Mouse (Mus musculus) lung, postnatal 0 days (tissue): Measurements from ENCODE around the gene Mrpl42. TPM values are rescaled to one million over a fixed set of nuclear protein-coding genes. Genes with fewer than 3 reads are reported as not detected.

Experiments
- ATAC-seq: fragments of 200-750 bp; cut with Nextera tagmentation; 2 replicates; pipeline ENCODE4 v1.8.0; 2017; ENCODE audit warnings: moderate library complexity
- DNase-seq: peaks from one replicate; pipeline ENCODE4 v3.0.0-alpha.2; 2016; ENCODE audit warnings: low spot score
- H3K27ac ChIP-seq: fragments of 300-500 bp; sonication (generic); 2 replicates; pipeline ENCODE4 v1.5.1; 2014; ENCODE audit warnings: antibody characterized with exemption, mild to moderate bottlenecking, low read length, mixed read lengths
- H3K27me3 ChIP-seq: fragments of 300-500 bp; sonication (generic); replicated peaks from 2 replicates; pipeline ENCODE4 v1.6.1; 2014; ENCODE audit warnings: low read length, mixed read lengths; ENCODE audit not compliant: insufficient read depth
- H3K36me3 ChIP-seq: fragments of 300-500 bp; sonication (generic); 2 replicates; pipeline ENCODE4 v1.6.1; 2014; ENCODE audit warnings: low read length, mixed read lengths; ENCODE audit not compliant: insufficient read depth
- H3K4me1 ChIP-seq: fragments of 300-500 bp; sonication (generic); 2 replicates; pipeline ENCODE4 v1.6.1; 2014; ENCODE audit warnings: antibody characterized with exemption, low read depth, low read length, mixed read lengths; ENCODE audit not compliant: insufficient read depth
- H3K4me2 ChIP-seq: fragments of 300-500 bp; sonication (generic); replicated peaks from 2 replicates; pipeline ENCODE4 v1.6.1; 2014; ENCODE audit warnings: low read depth, mild to moderate bottlenecking, low read length, moderate library complexity, mixed read lengths
- H3K4me3 ChIP-seq: fragments of 300-500 bp; sonication (generic); 2 replicates; pipeline ENCODE4 v1.5.1; 2014; ENCODE audit warnings: low read depth, low read length
- H3K9ac ChIP-seq: fragments of 300-500 bp; sonication (generic); replicated peaks from 2 replicates; pipeline ENCODE4 v1.6.1; 2014; ENCODE audit warnings: low read depth, mild to moderate bottlenecking
- H3K9me3 ChIP-seq: fragments of 300-500 bp; sonication (generic); 2 replicates; pipeline ENCODE4 v1.6.1; 2016; ENCODE audit warnings: low read length, mixed read lengths
- CTCF ChIP-seq: IDR thresholded peaks from 2 replicates; pipeline ENCODE4 v1.5.1; 2016; ENCODE audit warnings: antibody characterized with exemption, mild to moderate bottlenecking
- EP300 ChIP-seq: IDR thresholded peaks from 2 replicates; pipeline ENCODE4 v1.6.1; 2016; ENCODE audit warnings: antibody characterized with exemption, mild to moderate bottlenecking, control low read depth
- WGBS: fragments of 180-500 bp; shearing (Covaris S2); extraction: QIAGEN DNeasy Blood & Tissue Kit; methylation state at CpG from one replicate; pipeline ENCODE4 v1.1.7; 2014; 5-methylcytosine and 5-hydroxymethylcytosine counted together
- polyA plus RNA-seq: library from polyadenylated mRNA; unstranded; fragments of >200 nt; fragmentation: Nextera tagmentation; extraction: Ambion mirVana; gene quantifications from 2 replicates; pipeline ENCODE4 v1.2.1, GENCODE M21; 2015

Mrpl42 gene
- polyA plus RNA-seq, 1 experiment from 2014 or later, result 163 TPM

GRCm38 (mm10) chr10:95442334-95442733, 59.4 kb downstream of the Mrpl42 start:
- ATAC-seq (no peak), DNase-seq (peak; percentile 24)
- Histone ChIP-seq H3K9me3 (no peaks in the 10 kb centered on the region), H3K27me3 (no peaks in the 10 kb centered on the region), H3K4me3 (no peak overlapping the region), H3K27ac (no peak overlapping the region), H3K36me3 (no peaks in the 10 kb centered on the region), H3K4me2 (no peak overlapping the region), H3K9ac (no peak overlapping the region), H3K4me1 (peaks cover 3% of the 10 kb centered on the region; the same call in 1 of the 2 replicates)
- 60% methylated on average over 4 of the region's 4 CpGs for WGBS
- TF ChIP-seq EP300 (no peak), CTCF (no peak)

GRCm38 (mm10) chr10:95440566-95440965, 61.2 kb downstream of the Mrpl42 start:
- no peak overlapping the region for H3K9ac ChIP-seq
- DNase-seq, result no peak
- no peaks in the 10 kb centered on the region for H3K27me3 ChIP-seq
- H3K4me2 ChIP-seq, result no peak overlapping the region
- no peaks in the 10 kb centered on the region for H3K36me3 ChIP-seq
- H3K4me3 ChIP-seq, result no peak overlapping the region
- no peaks in the 10 kb centered on the region for H3K9me3 ChIP-seq
- peak; percentile 35 for TF ChIP-seq CTCF
- TF ChIP-seq EP300, result no peak
- peaks cover 3% of the 10 kb centered on the region; the same call in 1 of the 2 replicates for H3K4me1 ChIP-seq
- H3K27ac ChIP-seq, result no peak overlapping the region
- WGBS, result 61% methylated on average over 2 of the region's 2 CpGs
- no peak for ATAC-seq

- H3K27ac ChIP-seq, result no peak overlapping the region
- WGBS, result 55% methylated on average over 10 of the region's 10 CpGs
- H3K9ac ChIP-seq, result no peak overlapping the region
- TF ChIP-seq CTCF, result no peak
- peak; percentile 32; the same call in 1 of the 2 replicates for TF ChIP-seq EP300
- H3K27me3 ChIP-seq, result no peaks in the 10 kb centered on the region
- DNase-seq, result peak; percentile 69
- peaks cover 3% of the 10 kb centered on the region; the same call in 1 of the 2 replicates for H3K4me1 ChIP-seq
- no peaks in the 10 kb centered on the region for H3K36me3 ChIP-seq
- ATAC-seq, result peak; percentile 73
- H3K9me3 ChIP-seq, result no peaks in the 10 kb centered on the region
- H3K4me3 ChIP-seq, result no peak overlapping the region
- H3K4me2 ChIP-seq, result no peak overlapping the region
Observed at GRCm38 (mm10) chr10:95439718-95440339, 61.9 kb downstream of the Mrpl42 start.

- ATAC-seq, result peak; percentile 16
- no peak overlapping the region for H3K9ac ChIP-seq
- H3K4me2 ChIP-seq, result 0 out of 2 replicates have a peak overlapping the region, but pooled peaks have one; percentile 2
- WGBS, result 16% methylated on average over 11 of the region's 11 CpGs
- no peaks in the 10 kb centered on the region for H3K9me3 ChIP-seq
- H3K4me1 ChIP-seq, result peaks cover 3% of the 10 kb centered on the region; the same call in 1 of the 2 replicates
- peak; percentile 30 for DNase-seq
- no peaks in the 10 kb centered on the region for H3K27me3 ChIP-seq
- no peak overlapping the region for H3K4me3 ChIP-seq
- no peak for TF ChIP-seq EP300
- no peak for TF ChIP-seq CTCF
- H3K36me3 ChIP-seq, result no peaks in the 10 kb centered on the region
- 0 out of 2 replicates have a peak overlapping the region, but pooled peaks have one; percentile 4 for H3K27ac ChIP-seq
Observed at GRCm38 (mm10) chr10:95438941-95439340, 62.8 kb downstream of the Mrpl42 start.

Other genes starting within 250 kb of the Mrpl42 start
- 11.9 and 15.4 TPM in 2 replicates for gene Cradd, start 177.8 kb downstream of the Mrpl42 start, polyA plus RNA-seq
- 333 and 396 TPM in 2 replicates for gene Socs2, start 84.8 kb downstream of the Mrpl42 start, polyA plus RNA-seq
- 179 and 189 TPM in 2 replicates for gene Ube2n, start 13.2 kb upstream of the Mrpl42 start, polyA plus RNA-seq
- gene Nudt4, start 62.2 kb upstream of the Mrpl42 start, polyA plus RNA-seq, result 50.3 and 53.9 TPM in 2 replicates
- not detected in 2 replicates for gene Anapc15-ps, start 171.5 kb upstream of the Mrpl42 start, polyA plus RNA-seq